Mouse (Mus musculus) MEL (cell line): ENCODE measurements around the gene Zfp277. TPM values are rescaled to one million over a fixed set of nuclear protein-coding genes. Genes with fewer than 3 reads are reported as not detected.

ENCODE experiments used
- DNase-seq: peaks from one replicate; pipeline ENCODE4 v3.0.0; 2011; ENCODE audit warnings: low read depth, low spot score
- H3K27ac ChIP-seq: 2 replicates; pipeline ENCODE4 v1.5.1; 2012; ENCODE audit warnings: low read depth, mild to moderate bottlenecking, control low read depth, low read length, moderate library complexity; ENCODE audit not compliant: control insufficient read depth
- H3K27me3 ChIP-seq, 2 experiments: fragments of 150-350 bp in 1 of 2; sonication (generic) in 1 of 2; 2 replicates each; pipeline ENCODE4 v1.6.1; 2012; ENCODE audit warnings: low read length in 2 of 2, mild to moderate bottlenecking in 2 of 2, improper control_type of control experiment in 1 of 2, moderate library complexity in 1 of 2; ENCODE audit not compliant: insufficient read depth in 2 of 2, control insufficient read depth in 1 of 2
- H3K36me3 ChIP-seq, 2 experiments: 2 replicates each; pipeline ENCODE4 v1.6.1; 2012 to 2014; ENCODE audit warnings: low read length in 2 of 2, improper control_type of control experiment in 1 of 2, inconsistent platforms in 1 of 2, mild to moderate bottlenecking in 1 of 2; ENCODE audit not compliant: insufficient read depth in 2 of 2, control insufficient read depth in 1 of 2
- H3K4me1 ChIP-seq, 2 experiments: fragments of 150-350 bp in 1 of 2; sonication (generic) in 1 of 2; 2 replicates each; pipeline ENCODE4 v1.6.1; 2012; ENCODE audit warnings: low read length in 2 of 2, improper control_type of control experiment in 1 of 2, mild to moderate bottlenecking in 1 of 2; ENCODE audit not compliant: insufficient read depth in 2 of 2, control insufficient read depth in 1 of 2
- H3K4me3 ChIP-seq, 2 experiments: fragments of 150-350 bp in 1 of 2; sonication (generic) in 1 of 2; 2 replicates each; pipeline ENCODE4 v1.5.1; 2012; ENCODE audit warnings: low read depth in 2 of 2, low read length in 2 of 2, mild to moderate bottlenecking in 2 of 2, moderate library complexity in 2 of 2, control low read depth in 1 of 2, improper control_type of control experiment in 1 of 2; ENCODE audit not compliant: control insufficient read depth in 1 of 2, insufficient read depth in 1 of 2
- H3K79me2 ChIP-seq: 2 replicates; pipeline ENCODE4 v1.6.1; 2012; ENCODE audit warnings: mild to moderate bottlenecking, low read length, moderate library complexity; ENCODE audit not compliant: control insufficient read depth, poor library complexity, insufficient read depth
- H3K9ac ChIP-seq: 2 replicates; pipeline ENCODE4 v1.6.1; 2012; ENCODE audit warnings: low read depth, mild to moderate bottlenecking, control low read depth, low read length, moderate library complexity; ENCODE audit not compliant: control insufficient read depth, poor library complexity, severe bottlenecking
- H3K9me3 ChIP-seq: fragments of 150-350 bp; sonication (generic); replicated peaks from 2 replicates; pipeline ENCODE4 v1.6.1; 2012; ENCODE audit warnings: mild to moderate bottlenecking, low read length, improper control_type of control experiment, moderate library complexity; ENCODE audit not compliant: insufficient read depth
- CHD2 ChIP-seq: IDR thresholded peaks from 2 replicates; pipeline ENCODE4 v1.6.1; 2011; ENCODE audit warnings: low read length, improper control_type of control experiment
- MAFK ChIP-seq: IDR thresholded peaks from 2 replicates; pipeline ENCODE4 v1.6.1; 2011; ENCODE audit warnings: low read depth, mild to moderate bottlenecking, low read length, improper control_type of control experiment, borderline replicate concordance
- MEF2A ChIP-seq: IDR thresholded peaks from 2 replicates; pipeline ENCODE4 v1.6.1; 2014; ENCODE audit warnings: low read depth, mild to moderate bottlenecking, inconsistent platforms, low read length, improper control_type of control experiment; ENCODE audit not compliant: poor library complexity, insufficient replicate concordance, severe bottlenecking; ENCODE audit errors: extremely low read depth
- POLR2AphosphoS2 ChIP-seq: IDR thresholded peaks from 2 replicates; pipeline ENCODE4 v1.6.1; 2011; ENCODE audit warnings: low read length, improper control_type of control experiment
- SIN3A ChIP-seq: IDR thresholded peaks from 2 replicates; pipeline ENCODE4 v1.6.1; 2012; ENCODE audit warnings: low read length, improper control_type of control experiment, inconsistent platforms
- SMC3 ChIP-seq: IDR thresholded peaks from 2 replicates; pipeline ENCODE4 v1.6.1; 2011; ENCODE audit warnings: low read depth, low read length, improper control_type of control experiment
- TAL1 ChIP-seq: IDR thresholded peaks from 2 replicates; pipeline ENCODE4 v1.6.1; 2012; ENCODE audit warnings: mild to moderate bottlenecking, inconsistent platforms, low read length, moderate library complexity, mixed read lengths
- UBTF ChIP-seq: IDR thresholded peaks from 2 replicates; pipeline ENCODE4 v1.6.1; 2012; ENCODE audit warnings: low read depth, mild to moderate bottlenecking, inconsistent platforms, low read length, improper control_type of control experiment, moderate library complexity, borderline replicate concordance; ENCODE audit not compliant: insufficient read depth
- ZKSCAN1 ChIP-seq: IDR thresholded peaks from 2 replicates; pipeline ENCODE4 v1.6.1; 2012; ENCODE audit warnings: low read depth, mild to moderate bottlenecking, inconsistent platforms, low read length, improper control_type of control experiment, moderate library complexity
- polyA plus RNA-seq, 2 experiments: library from polyadenylated mRNA; stranded (reverse) in 1 of 2; unstranded in 1 of 2; fragments of >175 nt in 1 of 2; fragments of >200 nt in 1 of 2; gene quantifications; 2 replicates each; pipeline versions ENCODE4 v1.2.1 to v1.2.4; 2012; ENCODE audit warnings: low replicate concordance in 2 of 2, low read depth in 1 of 2; ENCODE audit not compliant: insufficient read length in 2 of 2, insufficient read depth in 1 of 2, missing spikeins in 1 of 2
- total RNA-seq: library from RNA; depleted of rRNA; stranded (reverse); fragments of 300-350 nt; gene quantifications from 2 replicates; pipeline ENCODE4 v1.2.3, GENCODE M21; 2012

Gene Zfp277
- total and polyA plus RNA-seq, 3 experiments = 1.1 to 1.9 TPM; not detected in 1

DNA sequence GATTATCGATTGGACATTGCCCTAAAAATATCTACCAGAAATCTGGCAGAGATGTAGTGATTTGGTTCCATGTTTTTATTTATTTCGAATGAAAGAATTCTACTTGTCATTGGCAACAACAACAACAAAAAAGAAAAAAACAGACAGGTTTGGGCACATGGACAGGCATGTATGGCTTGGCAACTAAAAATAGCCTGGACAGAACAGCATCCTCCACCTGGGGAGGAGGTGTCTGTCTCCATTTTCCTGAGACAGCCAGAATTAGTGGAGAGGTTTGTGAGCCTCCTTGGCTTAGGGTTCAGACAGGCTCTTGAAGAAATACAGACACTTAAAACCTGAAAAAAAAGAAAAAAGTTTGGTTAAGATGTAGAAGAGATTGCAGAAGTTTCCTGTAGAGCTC, 10.8 kb upstream of the Zfp277 start:
- TF ChIP-seq UBTF = no peak
- no peak for TF ChIP-seq SMC3
- TF ChIP-seq MAFK = no peak
- TF ChIP-seq SIN3A = no peak
- no peak for TF ChIP-seq POLR2AphosphoS2
- TF ChIP-seq, all 39 proteins: peak for 0
- Histone ChIP-seq H3K27ac (no peak overlapping the region), H3K4me3 (no peak overlapping the region), H3K79me2 (no peaks in the 10 kb centered on the region), H3K4me1 (no peaks in the 10 kb centered on the region), H3K36me3 (no peaks in the 10 kb centered on the region), H3K27me3 (peaks cover 0 to 2% of the 10 kb centered on the region in 2 experiments; a peak in 2 of 4 replicates), H3K9ac (no peak overlapping the region), H3K9me3 (no peaks in the 10 kb centered on the region)
- no peak for DNase-seq

DNA sequence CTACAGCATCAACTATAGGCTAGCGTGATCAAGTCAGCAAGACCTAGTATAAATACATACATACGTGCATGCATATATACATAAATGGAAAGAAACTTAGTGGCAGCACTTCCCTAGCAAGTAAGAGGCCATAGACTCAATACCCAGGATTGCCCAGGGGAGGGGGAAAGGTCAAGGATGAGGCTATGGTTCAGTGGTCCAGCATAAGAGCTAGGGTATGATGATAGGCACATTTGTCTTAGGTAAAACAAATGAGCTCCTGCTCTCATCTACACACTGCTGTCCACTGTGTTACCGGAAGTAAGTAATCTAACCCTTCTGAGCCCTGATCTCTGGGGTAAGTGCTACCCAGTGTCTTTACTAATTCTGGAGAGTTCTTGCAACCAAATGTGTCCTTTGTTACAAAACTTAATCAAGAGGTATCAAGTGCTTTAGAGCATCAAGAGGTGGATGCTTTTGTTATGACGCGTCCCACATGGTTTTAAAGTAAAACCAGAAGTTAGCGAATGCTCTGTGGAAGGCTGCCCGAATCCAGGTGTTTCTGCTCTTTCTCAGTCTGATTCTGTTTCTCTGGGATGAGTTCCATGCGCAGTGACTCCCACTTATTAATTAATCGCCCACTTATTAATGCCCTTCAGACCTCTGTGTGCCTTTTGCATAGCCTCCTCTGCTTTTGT, 3.6 kb upstream of the Zfp277 start:
- peaks cover 11 to 12% of the 10 kb centered on the region in 2 experiments for H3K27me3 ChIP-seq

DNA sequence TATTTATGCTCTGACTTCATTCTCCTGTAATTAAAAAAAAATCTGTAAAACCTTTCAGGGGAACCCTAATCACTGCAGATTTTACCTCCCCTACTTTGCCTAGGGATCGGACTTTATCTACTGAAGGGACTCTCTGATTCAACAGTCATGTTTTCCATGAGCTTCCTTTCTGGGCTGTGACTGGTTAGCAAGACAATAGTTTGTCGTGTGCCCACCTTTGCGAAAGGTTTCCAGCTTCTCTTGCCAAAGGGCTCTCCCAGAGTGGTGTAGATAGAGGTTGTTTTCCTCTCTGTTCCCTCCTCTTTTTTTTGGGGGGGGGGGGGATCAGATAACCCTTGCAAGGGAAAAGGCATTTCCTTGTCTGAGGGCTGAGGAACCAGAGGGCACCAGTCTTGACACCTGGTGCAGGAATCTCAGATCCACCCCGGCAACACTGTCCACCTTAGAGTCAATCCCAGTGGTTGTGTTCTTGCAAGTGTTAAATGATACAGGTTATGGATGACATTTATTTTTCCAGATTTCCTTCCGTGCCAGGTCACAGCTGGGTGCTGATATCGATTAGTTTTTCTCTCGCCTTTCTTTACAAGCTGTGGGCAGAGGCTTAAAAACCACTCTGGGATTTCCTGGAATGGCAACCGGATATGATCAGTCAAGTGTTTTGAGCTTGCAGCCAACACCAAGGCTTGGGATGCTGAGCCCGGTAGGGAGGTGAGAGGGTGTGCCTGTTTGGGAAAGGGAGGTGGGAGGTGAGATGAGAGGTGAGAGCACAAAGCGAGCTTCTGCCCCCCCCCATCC, 2.1 kb upstream of the Zfp277 start:
- Histone ChIP-seq H3K27me3 (peaks cover 11 to 12% of the 10 kb centered on the region in 2 experiments), H3K27ac (no peak overlapping the region), H3K79me2 (no peaks in the 10 kb centered on the region), H3K36me3 (peaks cover 0 to 3% of the 10 kb centered on the region in 2 experiments; a peak in 1 of 4 replicates), H3K4me3 (no peak overlapping the region), H3K9me3 (no peaks in the 10 kb centered on the region), H3K4me1 (no peaks in the 10 kb centered on the region; a peak in 2 of 4 replicates), H3K9ac (no peak overlapping the region)
- TF ChIP-seq ZKSCAN1 = no peak
- TF ChIP-seq MEF2A = no peak
- no peak for DNase-seq

More for the DNA sequence above, 3.6 kb upstream of the Zfp277 start:
- no peak for TF ChIP-seq CHD2
- TF ChIP-seq TAL1 = no peak
- no peak for TF ChIP-seq MAFK
- H3K27ac ChIP-seq = no peak overlapping the region
- H3K9ac ChIP-seq = no peak overlapping the region
- H3K4me1 ChIP-seq = no peaks in the 10 kb centered on the region; a peak in 2 of 4 replicates
- H3K9me3 ChIP-seq = no peaks in the 10 kb centered on the region
- peaks cover 0 to 3% of the 10 kb centered on the region in 2 experiments; a peak in 1 of 4 replicates for H3K36me3 ChIP-seq
- no peak for DNase-seq
- H3K79me2 ChIP-seq = no peaks in the 10 kb centered on the region
- no peak overlapping the region for H3K4me3 ChIP-seq
